Mouse (Mus musculus) lung, postnatal 0 days (tissue): ENCODE measurements at regions not wholly inside any gene's neighbourhood (a gene's known extent, or its start where the extent isn't known, plus 50 kb on each side); places are given as distances from the start of the nearest gene placed in this dataset.

Experiments
- CTCF ChIP-seq: IDR thresholded peaks from 2 replicates; pipeline ENCODE4 v1.5.1; 2016; ENCODE audit warnings: antibody characterized with exemption, mild to moderate bottlenecking
- EP300 ChIP-seq: IDR thresholded peaks from 2 replicates; pipeline ENCODE4 v1.6.1; 2016; ENCODE audit warnings: antibody characterized with exemption, mild to moderate bottlenecking, control low read depth

GRCm38 (mm10) chr10:7325074-7325473, 113.0 kb upstream of the Cnksr3 start:
- no peak for TF ChIP-seq EP300
- TF ChIP-seq CTCF = no peak
